Mouse (Mus musculus) cerebellum, adult 2 months (tissue): ENCODE results near the gene Zfp799. TPM values are rescaled to one million over a fixed set of nuclear protein-coding genes. Genes with fewer than 3 reads are reported as not detected.

Experiments used
- DNase-seq, 2 experiments: peaks; one replicate each; pipeline ENCODE4 v3.0.0; 2021
- H3K27ac ChIP-seq: fragments of 200-500 bp; 2 replicates; pipeline ENCODE4 v1.5.1; 2012; ENCODE audit warnings: low read length, control low read depth, inconsistent platforms; ENCODE audit not compliant: insufficient read depth
- H3K27me3 ChIP-seq: fragments of 200-500 bp; 2 replicates; pipeline ENCODE4 v1.6.1; 2012; ENCODE audit warnings: inconsistent platforms, mild to moderate bottlenecking, low read length, moderate library complexity; ENCODE audit not compliant: control insufficient read depth, insufficient read depth
- H3K4me1 ChIP-seq: fragments of 200-500 bp; 2 replicates; pipeline ENCODE4 v1.6.1; 2011; ENCODE audit warnings: low read length; ENCODE audit not compliant: control insufficient read depth, insufficient read depth
- H3K4me3 ChIP-seq: fragments of 200-500 bp; replicated peaks from 2 replicates; pipeline ENCODE3; 2011; ENCODE audit warnings: mild to moderate bottlenecking, low read depth, low read length, control low read depth; ENCODE audit not compliant: insufficient read depth
- CTCF ChIP-seq: fragments of 200-500 bp; IDR thresholded peaks from 2 replicates; pipeline ENCODE4 v1.5.1; 2011; ENCODE audit warnings: low read depth, mild to moderate bottlenecking, control low read depth, low read length, moderate library complexity, borderline replicate concordance; ENCODE audit not compliant: insufficient read depth
- POLR2A ChIP-seq: fragments of 200-500 bp; IDR thresholded peaks from 2 replicates; pipeline ENCODE4 v1.6.1; 2011; ENCODE audit warnings: low read length, control low read depth, borderline replicate concordance; ENCODE audit not compliant: insufficient read depth
- WGBS: fragments of 180-500 bp; shearing (Covaris S2); methylation state at CpG from one replicate; pipeline ENCODE4 v1.1.7; 2018; 5-methylcytosine and 5-hydroxymethylcytosine counted together
- polyA plus RNA-seq: library from polyadenylated mRNA; depleted of rRNA; stranded (reverse); fragments of >200 nt; gene quantifications from 2 replicates; pipeline ENCODE4 v1.2.3, GENCODE M21; 2012; rRNA removed

The Zfp799 gene
- polyA plus RNA-seq, 1 experiment: 13.3 TPM

DNA sequence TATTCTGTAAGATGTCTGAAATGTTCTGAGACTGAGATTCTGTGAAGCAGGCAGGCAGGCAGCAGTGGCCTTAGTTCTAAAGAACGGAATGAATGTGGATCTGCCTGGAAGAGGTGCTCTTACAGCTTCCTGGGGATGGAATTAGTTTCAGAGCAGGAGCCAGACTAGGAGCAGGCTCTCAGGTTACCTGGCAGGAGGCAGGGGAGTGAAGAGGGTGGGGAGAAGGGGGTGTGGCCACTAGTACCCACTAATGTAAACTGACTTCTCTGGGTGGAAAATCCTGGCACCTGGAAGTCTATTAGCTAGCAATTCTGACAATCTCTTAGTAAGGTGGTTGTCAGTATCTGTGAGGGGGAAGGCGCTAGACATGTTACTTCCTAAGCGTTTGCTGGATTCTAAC is 44.4 kb downstream of the Zfp799 start:
- no peak for TF ChIP-seq POLR2A
- no peak for TF ChIP-seq CTCF
- DNase-seq: no peak
- H3K27me3 ChIP-seq: no peaks in the 10 kb centered on the region
- WGBS: 79% methylated on average over 3 of the region's 3 CpGs
- no peak overlapping the region for H3K4me3 ChIP-seq
- H3K27ac ChIP-seq: no peak overlapping the region
- no peaks in the 10 kb centered on the region for H3K4me1 ChIP-seq

GRCm38 (mm10) chr17:32777564-32777963 is 52.5 kb downstream of the Zfp799 start:
- no peak for DNase-seq
- Histone ChIP-seq H3K27me3 (no peaks in the 10 kb centered on the region), H3K27ac (no peak overlapping the region), H3K4me3 (no peak overlapping the region), H3K4me1 (peaks cover under 1% of the 10 kb centered on the region; the same call in 1 of the 2 replicates)
- no peak for TF ChIP-seq CTCF
- no peak for TF ChIP-seq POLR2A
- 85% methylated on average over 3 of the region's 3 CpGs for WGBS

GRCm38 (mm10) chr17:32771213-32771612 is 58.8 kb downstream of the Zfp799 start:
- no peak for DNase-seq
- TF ChIP-seq POLR2A (no peak), CTCF (peak; percentile 20; the same call in 1 of the 2 replicates)
- Histone ChIP-seq H3K4me3 (no peak overlapping the region), H3K27me3 (no peaks in the 10 kb centered on the region), H3K27ac (no peak overlapping the region), H3K4me1 (peaks cover 5% of the 10 kb centered on the region; the same call in 1 of the 2 replicates)
- 37% methylated on average over 1 of the region's 1 CpGs for WGBS

DNA sequence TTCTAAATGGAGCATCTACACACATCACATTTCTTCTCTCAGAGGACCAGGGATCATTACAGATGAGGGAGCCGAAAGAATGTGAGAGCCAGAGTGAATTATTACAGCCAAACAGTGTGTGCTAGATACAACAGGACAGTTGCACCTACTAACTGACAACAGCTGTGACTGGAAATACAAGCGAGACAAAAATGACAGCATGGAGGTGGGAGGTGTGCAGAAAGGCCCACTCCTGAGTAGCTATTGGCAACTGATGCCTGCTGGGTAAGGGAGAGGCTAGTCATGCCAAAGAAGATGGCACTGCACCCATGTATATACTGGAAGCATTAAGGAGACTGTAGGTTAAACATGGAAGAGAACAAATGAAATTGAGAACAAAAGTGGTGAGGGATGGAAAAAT is 63.6 kb downstream of the Zfp799 start:
- no peak for DNase-seq
- Histone ChIP-seq H3K4me1 (no peaks in the 10 kb centered on the region), H3K27ac (no peak overlapping the region), H3K27me3 (no peaks in the 10 kb centered on the region), H3K4me3 (no peak overlapping the region)
- TF ChIP-seq POLR2A (no peak), CTCF (no peak)
- WGBS: 93% methylated on average over 2 of the region's 2 CpGs

Other genes starting within 250 kb of the Zfp799 start
- not detected in 2 replicates for gene Cyp4f37, start 209.0 kb downstream of the Zfp799 start, polyA plus RNA-seq
- gene Cyp4f40, start 171.4 kb downstream of the Zfp799 start, polyA plus RNA-seq: not detected in 2 replicates
- gene Cyp4f15, start 144.6 kb downstream of the Zfp799 start, polyA plus RNA-seq: 5.1 and 5.9 TPM in 2 replicates
- 25.9 and 28.8 TPM in 2 replicates for gene Zfp871, start 42.0 kb downstream of the Zfp799 start, polyA plus RNA-seq
- gene Zfp811, start 20.3 kb downstream of the Zfp799 start, polyA plus RNA-seq: 6.4 and 7.2 TPM in 2 replicates
- gene Zfp870, start 61.4 kb upstream of the Zfp799 start, polyA plus RNA-seq: 6.3 and 6.8 TPM in 2 replicates
- 10.8 and 13.0 TPM in 2 replicates for gene Cyp4f14, start 87.1 kb upstream of the Zfp799 start, polyA plus RNA-seq
- gene Cyp4f13, start 117.1 kb upstream of the Zfp799 start, polyA plus RNA-seq: 47.2 and 49.5 TPM in 2 replicates
- 4.6 and 4.9 TPM in 2 replicates for gene Zfp472, start 135.6 kb upstream of the Zfp799 start, polyA plus RNA-seq
- 12.3 and 13.3 TPM in 2 replicates for gene Zfp952, start 162.9 kb upstream of the Zfp799 start, polyA plus RNA-seq
- gene Zfp763, start 203.1 kb upstream of the Zfp799 start, polyA plus RNA-seq: 10.7 and 12.2 TPM in 2 replicates
- not detected in 2 replicates for gene 4921501E09Rik, start 237.8 kb upstream of the Zfp799 start, polyA plus RNA-seq